Mouse (Mus musculus) G1E (cell line): ENCODE data around the gene Fam24b. TPM values are rescaled to one million over a fixed set of nuclear protein-coding genes. Genes with fewer than 3 reads are reported as not detected.

Source experiments
- ATAC-seq: 2 replicates; pipeline ENCODE4 v1.8.0; 2016; ENCODE audit warnings: mild to moderate bottlenecking; ENCODE audit not compliant: insufficient number of reproducible peaks, poor library complexity, low FRiP score, severe bottlenecking; ENCODE audit errors: extremely low read depth
- DNase-seq: peaks from one replicate; pipeline ENCODE4 v3.0.0; 2012; ENCODE audit warnings: low spot score
- H3K27me3 ChIP-seq: 2 replicates; pipeline ENCODE4 v1.6.1; 2012; ENCODE audit warnings: mild to moderate bottlenecking, low read length, inconsistent platforms; ENCODE audit not compliant: insufficient read depth
- H3K36me3 ChIP-seq: replicated peaks from 2 replicates; pipeline ENCODE3; 2012; ENCODE audit warnings: mild to moderate bottlenecking, inconsistent platforms
- H3K4me1 ChIP-seq: 2 replicates; pipeline ENCODE4 v1.6.1; 2012; ENCODE audit warnings: low read depth, low read length, inconsistent platforms, mixed read lengths; ENCODE audit not compliant: insufficient read depth
- H3K4me3 ChIP-seq: 2 replicates; pipeline ENCODE4 v1.5.1; 2012; ENCODE audit warnings: low read depth, mild to moderate bottlenecking, inconsistent platforms, low read length, moderate library complexity, mixed read lengths
- H3K9me3 ChIP-seq: replicated peaks from 2 replicates; pipeline ENCODE4 v1.6.1; 2012; ENCODE audit warnings: inconsistent platforms
- CTCF ChIP-seq: IDR thresholded peaks from 2 replicates; pipeline ENCODE4 v1.5.1; 2012; ENCODE audit warnings: low read depth, low read length, inconsistent platforms, mixed read lengths
- GATA1 ChIP-seq: IDR thresholded peaks from 2 replicates; pipeline ENCODE4 v1.6.1; 2012; ENCODE audit warnings: borderline replicate concordance, low read length, inconsistent platforms, mixed read lengths
- GATA2 ChIP-seq: IDR thresholded peaks from 2 replicates; pipeline ENCODE4 v1.6.1; 2012; ENCODE audit warnings: low read depth, low read length, inconsistent platforms, borderline replicate concordance
- POLR2AphosphoS5 ChIP-seq: IDR thresholded peaks from 2 replicates; pipeline ENCODE4 v1.6.1; 2012; ENCODE audit warnings: low read depth, low read length, inconsistent platforms; ENCODE audit not compliant: insufficient replicate concordance
- TAL1 ChIP-seq: conservative IDR thresholded peaks from 2 replicates; pipeline ENCODE4 v1.6.1; 2012; ENCODE audit warnings: low read depth, low read length, inconsistent platforms, mixed read lengths
- polyA plus RNA-seq: library from polyadenylated mRNA; stranded (reverse); fragments of >175 nt; gene quantifications from 2 replicates; pipeline ENCODE4 v1.2.3, GENCODE M21; 2012
- total RNA-seq, 2 experiments: library from RNA; stranded (forward) in 1 of 2; stranded (reverse) in 1 of 2; fragments of 200-1000 nt in 1 of 2; fragments of >200 nt in 1 of 2; fragmentation: Nextera tagmentation in 1 of 2; gene quantifications; 2 replicates each; pipeline ENCODE4 v1.2.3; 2014 to 2017

Gene Fam24b
- not detected in 2 replicates for total RNA-seq (2014; fragmentation: Nextera tagmentation)
- total RNA-seq (2017), result not detected in 2 replicates
- not detected in 2 replicates for polyA plus RNA-seq

DNA sequence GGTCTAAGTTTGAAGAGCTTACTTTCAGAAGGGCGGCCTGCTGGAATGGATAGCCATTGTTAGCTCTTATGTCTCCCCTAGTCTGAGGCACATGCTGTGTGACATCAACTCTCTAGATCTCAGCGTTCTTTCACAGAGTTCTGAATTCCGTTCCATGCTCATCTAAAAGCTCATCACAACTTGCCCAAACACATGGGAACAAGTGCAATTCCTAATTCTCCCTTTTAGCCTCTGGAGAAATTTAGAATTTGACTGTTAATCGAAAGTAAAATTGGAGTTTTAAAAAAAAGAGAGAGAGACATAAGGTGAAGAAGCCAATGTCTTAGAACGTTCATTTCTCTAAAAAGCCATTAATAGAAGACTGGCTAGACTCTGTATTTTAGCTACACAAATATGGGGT, at the start of gene Fam24b:
Fam24b (minus strand) TSS at position 101 of the 400 bp plus-strand sequence.
- no peaks in the 10 kb centered on the region for H3K9me3 ChIP-seq
- no peak within 1 kb of the TSS for H3K4me3 ChIP-seq
- no peaks in the 10 kb centered on the region for H3K27me3 ChIP-seq
- no peak for ATAC-seq
- no peaks in the 10 kb centered on the region for H3K4me1 ChIP-seq
- no peaks in the 10 kb centered on the region for H3K36me3 ChIP-seq
- DNase-seq, result no peak
- TF ChIP-seq TAL1 (no peak), CTCF (no peak), GATA1 (no peak), POLR2AphosphoS5 (no peak), GATA2 (no peak)

GRCm38 (mm10) chr7:131371880-131372651, 42.8 kb upstream of the Fam24b start:
- Histone ChIP-seq H3K4me3 (peak overlapping the region; percentile 91), H3K9me3 (no peaks in the 10 kb centered on the region), H3K27me3 (peaks cover 13% of the 10 kb centered on the region; the same call in 1 of the 2 replicates), H3K36me3 (peaks cover 20% of the 10 kb centered on the region), H3K4me1 (peaks cover 23% of the 10 kb centered on the region)
- DNase-seq (peak; percentile 29), ATAC-seq (peak; percentile 45; the same call in 1 of the 2 replicates)
- TF ChIP-seq GATA2, result no peak
- no peak for TF ChIP-seq GATA1
- no peak for TF ChIP-seq POLR2AphosphoS5
- no peak for TF ChIP-seq CTCF
- TF ChIP-seq TAL1, result no peak

GRCm38 (mm10) chr7:131371470-131371860, 42.1 kb upstream of the Fam24b start:
- peaks cover 23% of the 10 kb centered on the region for H3K4me1 ChIP-seq
- DNase-seq, result no peak
- peak overlapping the region; percentile 91 for H3K4me3 ChIP-seq
- H3K36me3 ChIP-seq, result peaks cover 20% of the 10 kb centered on the region
- H3K27me3 ChIP-seq, result peaks cover 15% of the 10 kb centered on the region; the same call in 1 of the 2 replicates
- ATAC-seq, result peak; percentile 16; the same call in 1 of the 2 replicates
- no peak for TF ChIP-seq GATA2
- no peak for TF ChIP-seq POLR2AphosphoS5
- TF ChIP-seq TAL1, result no peak
- TF ChIP-seq CTCF, result no peak
- TF ChIP-seq GATA1, result no peak
- no peaks in the 10 kb centered on the region for H3K9me3 ChIP-seq

DNA sequence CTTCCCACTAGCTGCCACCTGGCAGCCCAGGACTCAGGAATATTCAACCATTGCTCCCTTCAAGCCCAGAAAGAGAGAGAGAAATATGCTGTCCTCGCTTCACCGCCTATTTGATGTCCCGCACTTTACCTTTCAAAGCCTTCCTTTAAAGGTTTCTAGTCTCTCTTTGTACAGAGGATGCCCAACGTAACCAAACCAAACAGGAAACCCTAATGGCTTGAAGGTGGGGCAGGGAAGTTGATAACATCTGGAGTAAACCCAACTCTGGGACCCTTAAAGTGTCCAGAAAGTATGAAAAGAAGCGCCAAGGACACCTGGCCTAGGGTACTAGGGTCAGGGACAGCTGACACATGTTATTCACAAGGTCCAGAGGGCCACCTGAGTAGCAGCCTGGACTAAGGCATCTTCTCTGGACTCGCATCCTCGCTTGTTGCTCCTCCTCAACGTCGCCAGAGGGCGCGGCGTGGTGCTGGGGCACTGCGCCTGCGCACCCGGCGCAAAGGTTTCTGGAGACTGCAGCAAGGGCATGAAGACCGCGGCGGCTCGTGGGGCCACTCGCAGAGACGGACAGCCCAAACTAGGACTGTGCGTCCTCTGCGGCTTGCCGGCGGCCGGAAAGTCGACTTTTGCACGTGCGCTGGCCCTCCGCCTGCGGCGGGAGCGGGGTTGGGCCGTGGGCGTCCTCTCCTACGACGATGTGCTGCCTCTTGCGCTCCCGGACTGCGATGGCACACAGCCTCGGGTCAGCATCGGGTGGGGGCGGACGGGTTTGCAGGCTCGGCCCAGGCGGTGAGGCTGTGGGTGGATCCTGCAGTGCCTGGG, 41.5 kb upstream of the Fam24b start, which contains the start of gene Pstk:
Pstk (plus strand) TSS at position 494 of the 822 bp plus-strand sequence.
- ATAC-seq (peak; percentile 80), DNase-seq (peak; percentile 82)
- peaks cover 20% of the 10 kb centered on the region for H3K36me3 ChIP-seq
- TF ChIP-seq POLR2AphosphoS5 (no peak), CTCF (peak; percentile 69), GATA2 (no peak), TAL1 (no peak)
- H3K9me3 ChIP-seq, result no peaks in the 10 kb centered on the region
- H3K4me1 ChIP-seq, result peaks cover 23% of the 10 kb centered on the region
- peak within 1 kb of the TSS; percentile 91 for H3K4me3 ChIP-seq
- peaks cover 15% of the 10 kb centered on the region; the same call in 1 of the 2 replicates for H3K27me3 ChIP-seq

DNA sequence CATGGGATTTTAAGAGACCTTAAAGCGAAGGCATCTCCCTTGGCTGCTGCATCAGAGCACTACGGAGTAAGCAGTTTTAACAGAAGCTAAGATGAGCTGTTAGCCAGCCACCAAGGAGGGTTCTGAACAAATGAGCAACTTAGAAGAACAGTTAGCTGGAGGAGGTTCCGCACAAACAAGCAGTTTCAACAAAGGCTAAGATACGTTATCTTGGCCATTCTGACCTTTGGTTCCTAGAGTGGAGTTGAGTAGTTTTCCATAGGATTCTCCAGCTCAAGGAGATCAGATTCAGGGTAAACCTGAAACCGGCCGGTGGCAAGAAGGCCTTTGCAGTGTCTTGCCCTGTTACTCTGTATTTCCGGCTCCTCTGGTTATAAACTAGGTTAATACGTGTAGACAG, 34.8 kb upstream of the Fam24b start:
- Histone ChIP-seq H3K27me3 (peaks cover 12% of the 10 kb centered on the region; the same call in 1 of the 2 replicates), H3K4me1 (peaks cover 15% of the 10 kb centered on the region), H3K9me3 (no peaks in the 10 kb centered on the region), H3K36me3 (peaks cover 10% of the 10 kb centered on the region), H3K4me3 (no peak overlapping the region)
- no peak for TF ChIP-seq CTCF
- no peak for TF ChIP-seq POLR2AphosphoS5
- no peak for TF ChIP-seq TAL1
- TF ChIP-seq GATA2, result no peak
- TF ChIP-seq GATA1, result no peak
- DNase-seq, result no peak
- ATAC-seq, result no peak
